Mouse (Mus musculus) MEL (cell line): Measurements from ENCODE around the gene 1700001O22Rik. TPM values are rescaled to one million over a fixed set of nuclear protein-coding genes. Genes with fewer than 3 reads are reported as not detected.

Experiments used
- DNase-seq: peaks from one replicate; pipeline ENCODE4 v3.0.0; 2011; ENCODE audit warnings: low read depth, low spot score
- H3K27ac ChIP-seq: 2 replicates; pipeline ENCODE4 v1.5.1; 2012; ENCODE audit warnings: low read depth, mild to moderate bottlenecking, control low read depth, low read length, moderate library complexity; ENCODE audit not compliant: control insufficient read depth
- H3K27me3 ChIP-seq, 2 experiments: fragments of 150-350 bp in 1 of 2; sonication (generic) in 1 of 2; 2 replicates each; pipeline ENCODE4 v1.6.1; 2012; ENCODE audit warnings: low read length in 2 of 2, mild to moderate bottlenecking in 2 of 2, improper control_type of control experiment in 1 of 2, moderate library complexity in 1 of 2; ENCODE audit not compliant: insufficient read depth in 2 of 2, control insufficient read depth in 1 of 2
- H3K36me3 ChIP-seq, 2 experiments: 2 replicates each; pipeline ENCODE4 v1.6.1; 2012 to 2014; ENCODE audit warnings: low read length in 2 of 2, improper control_type of control experiment in 1 of 2, inconsistent platforms in 1 of 2, mild to moderate bottlenecking in 1 of 2; ENCODE audit not compliant: insufficient read depth in 2 of 2, control insufficient read depth in 1 of 2
- H3K4me1 ChIP-seq, 2 experiments: fragments of 150-350 bp in 1 of 2; sonication (generic) in 1 of 2; 2 replicates each; pipeline ENCODE4 v1.6.1; 2012; ENCODE audit warnings: low read length in 2 of 2, improper control_type of control experiment in 1 of 2, mild to moderate bottlenecking in 1 of 2; ENCODE audit not compliant: insufficient read depth in 2 of 2, control insufficient read depth in 1 of 2
- H3K4me3 ChIP-seq, 2 experiments: fragments of 150-350 bp in 1 of 2; sonication (generic) in 1 of 2; 2 replicates each; pipeline ENCODE4 v1.5.1; 2012; ENCODE audit warnings: low read depth in 2 of 2, low read length in 2 of 2, mild to moderate bottlenecking in 2 of 2, moderate library complexity in 2 of 2, control low read depth in 1 of 2, improper control_type of control experiment in 1 of 2; ENCODE audit not compliant: control insufficient read depth in 1 of 2, insufficient read depth in 1 of 2
- H3K79me2 ChIP-seq: 2 replicates; pipeline ENCODE4 v1.6.1; 2012; ENCODE audit warnings: mild to moderate bottlenecking, low read length, moderate library complexity; ENCODE audit not compliant: control insufficient read depth, poor library complexity, insufficient read depth
- H3K9ac ChIP-seq: 2 replicates; pipeline ENCODE4 v1.6.1; 2012; ENCODE audit warnings: low read depth, mild to moderate bottlenecking, control low read depth, low read length, moderate library complexity; ENCODE audit not compliant: control insufficient read depth, poor library complexity, severe bottlenecking
- H3K9me3 ChIP-seq: fragments of 150-350 bp; sonication (generic); replicated peaks from 2 replicates; pipeline ENCODE4 v1.6.1; 2012; ENCODE audit warnings: mild to moderate bottlenecking, low read length, improper control_type of control experiment, moderate library complexity; ENCODE audit not compliant: insufficient read depth
- BHLHE40 ChIP-seq: IDR thresholded peaks from 2 replicates; pipeline ENCODE4 v1.6.1; 2012; ENCODE audit warnings: low read depth, mild to moderate bottlenecking, inconsistent platforms, low read length, improper control_type of control experiment, borderline replicate concordance
- CHD1 ChIP-seq: IDR thresholded peaks from 2 replicates; pipeline ENCODE4 v1.6.1; 2012; ENCODE audit warnings: low read depth, mild to moderate bottlenecking, inconsistent platforms, low read length, improper control_type of control experiment
- CHD2 ChIP-seq: IDR thresholded peaks from 2 replicates; pipeline ENCODE4 v1.6.1; 2011; ENCODE audit warnings: low read length, improper control_type of control experiment
- E2F4 ChIP-seq: IDR thresholded peaks from 2 replicates; pipeline ENCODE4 v1.6.1; 2011; ENCODE audit warnings: low read depth, low read length, improper control_type of control experiment, borderline replicate concordance
- ELF1 ChIP-seq: IDR thresholded peaks from 2 replicates; pipeline ENCODE4 v1.6.1; 2014; ENCODE audit warnings: low read depth, mild to moderate bottlenecking, inconsistent platforms, low read length, improper control_type of control experiment, moderate library complexity
- EP300 ChIP-seq, 2 experiments: IDR thresholded peaks; 2 replicates each; pipeline ENCODE4 v1.6.1; 2011; ENCODE audit warnings: improper control_type of control experiment in 2 of 2, low read length in 2 of 2, low read depth in 1 of 2, mild to moderate bottlenecking in 1 of 2
- ETS1 ChIP-seq: IDR thresholded peaks from 2 replicates; pipeline ENCODE4 v1.6.1; 2012; ENCODE audit warnings: low read depth, mild to moderate bottlenecking, inconsistent platforms, low read length, improper control_type of control experiment, moderate library complexity
- GABPA ChIP-seq: IDR thresholded peaks from 2 replicates; pipeline ENCODE4 v1.6.1; 2012; ENCODE audit warnings: low read depth, mild to moderate bottlenecking, inconsistent platforms, low read length, improper control_type of control experiment, moderate library complexity
- GATA1 ChIP-seq: IDR thresholded peaks from 2 replicates; pipeline ENCODE4 v1.6.1; 2011; ENCODE audit warnings: low read depth, low read length, improper control_type of control experiment
- HCFC1 ChIP-seq: IDR thresholded peaks from 2 replicates; pipeline ENCODE4 v1.6.1; 2012; ENCODE audit warnings: low read depth, mild to moderate bottlenecking, inconsistent platforms, low read length, improper control_type of control experiment, moderate library complexity
- JUND ChIP-seq: IDR thresholded peaks from 2 replicates; pipeline ENCODE4 v1.6.1; 2011; ENCODE audit warnings: low read depth, mild to moderate bottlenecking, improper control_type of control experiment, low read length
- KAT2A ChIP-seq: conservative IDR thresholded peaks from 2 replicates; pipeline ENCODE4 v1.6.1; 2012; ENCODE audit warnings: low read depth, low read length, improper control_type of control experiment, inconsistent platforms
- MAFK ChIP-seq: IDR thresholded peaks from 2 replicates; pipeline ENCODE4 v1.6.1; 2011; ENCODE audit warnings: low read depth, mild to moderate bottlenecking, low read length, improper control_type of control experiment, borderline replicate concordance
- MAX ChIP-seq: IDR thresholded peaks from 2 replicates; pipeline ENCODE4 v1.6.1; 2011; ENCODE audit warnings: low read length, improper control_type of control experiment
- MAZ ChIP-seq: IDR thresholded peaks from 2 replicates; pipeline ENCODE4 v1.6.1; 2012; ENCODE audit warnings: low read depth, mild to moderate bottlenecking, inconsistent platforms, low read length, improper control_type of control experiment
- MEF2A ChIP-seq: IDR thresholded peaks from 2 replicates; pipeline ENCODE4 v1.6.1; 2014; ENCODE audit warnings: low read depth, mild to moderate bottlenecking, inconsistent platforms, low read length, improper control_type of control experiment; ENCODE audit not compliant: poor library complexity, insufficient replicate concordance, severe bottlenecking; ENCODE audit errors: extremely low read depth
- MXI1 ChIP-seq: IDR thresholded peaks from 2 replicates; pipeline ENCODE4 v1.6.1; 2011; ENCODE audit warnings: mild to moderate bottlenecking, low read depth, low read length, improper control_type of control experiment
- MYB ChIP-seq: IDR thresholded peaks from 2 replicates; pipeline ENCODE4 v1.6.1; 2011; ENCODE audit warnings: mild to moderate bottlenecking, low read depth, low read length, improper control_type of control experiment
- MYC ChIP-seq: IDR thresholded peaks from 2 replicates; pipeline ENCODE4 v1.6.1; 2011; ENCODE audit warnings: low read depth, mild to moderate bottlenecking, low read length, improper control_type of control experiment, moderate library complexity
- NELFE ChIP-seq: IDR thresholded peaks from 2 replicates; pipeline ENCODE4 v1.6.1; 2011; ENCODE audit warnings: low read depth, low read length, improper control_type of control experiment
- NRF1 ChIP-seq: IDR thresholded peaks from 2 replicates; pipeline ENCODE4 v1.6.1; 2014; ENCODE audit warnings: low read depth, mild to moderate bottlenecking, inconsistent platforms, low read length, improper control_type of control experiment, moderate library complexity; ENCODE audit not compliant: poor library complexity, insufficient read depth, severe bottlenecking
- POLR2A ChIP-seq, 2 experiments: IDR thresholded peaks; 2 replicates each; pipeline ENCODE4 v1.6.1; 2011 to 2012; ENCODE audit warnings: low read length in 2 of 2, mild to moderate bottlenecking in 2 of 2, control low read depth in 1 of 2, improper control_type of control experiment in 1 of 2, low read depth in 1 of 2, moderate library complexity in 1 of 2; ENCODE audit not compliant: control insufficient read depth in 1 of 2, insufficient read depth in 1 of 2, poor library complexity in 1 of 2
- POLR2AphosphoS2 ChIP-seq: IDR thresholded peaks from 2 replicates; pipeline ENCODE4 v1.6.1; 2011; ENCODE audit warnings: low read length, improper control_type of control experiment
- POLR2AphosphoS5 ChIP-seq: IDR thresholded peaks from 2 replicates; pipeline ENCODE4 v1.6.1; 2012; ENCODE audit warnings: low read depth, borderline replicate concordance, mild to moderate bottlenecking, inconsistent platforms, low read length, moderate library complexity, mixed read lengths
- RAD21 ChIP-seq: IDR thresholded peaks from 2 replicates; pipeline ENCODE4 v1.6.1; 2011; ENCODE audit warnings: mild to moderate bottlenecking, low read depth, low read length, improper control_type of control experiment
- RCOR1 ChIP-seq: IDR thresholded peaks from 2 replicates; pipeline ENCODE4 v1.6.1; 2012; ENCODE audit warnings: low read depth, mild to moderate bottlenecking, inconsistent platforms, low read length, improper control_type of control experiment
- SIN3A ChIP-seq: IDR thresholded peaks from 2 replicates; pipeline ENCODE4 v1.6.1; 2012; ENCODE audit warnings: low read length, improper control_type of control experiment, inconsistent platforms
- SMC3 ChIP-seq: IDR thresholded peaks from 2 replicates; pipeline ENCODE4 v1.6.1; 2011; ENCODE audit warnings: low read depth, low read length, improper control_type of control experiment
- TAL1 ChIP-seq: IDR thresholded peaks from 2 replicates; pipeline ENCODE4 v1.6.1; 2012; ENCODE audit warnings: mild to moderate bottlenecking, inconsistent platforms, low read length, moderate library complexity, mixed read lengths
- TBP ChIP-seq: IDR thresholded peaks from 2 replicates; pipeline ENCODE4 v1.8.0; 2011; ENCODE audit warnings: low read depth, low read length, improper control_type of control experiment
- TCF12 ChIP-seq: IDR thresholded peaks from 2 replicates; pipeline ENCODE4 v1.6.1; 2014; ENCODE audit warnings: low read depth, mild to moderate bottlenecking, inconsistent platforms, low read length, improper control_type of control experiment, moderate library complexity
- UBTF ChIP-seq: IDR thresholded peaks from 2 replicates; pipeline ENCODE4 v1.6.1; 2012; ENCODE audit warnings: low read depth, mild to moderate bottlenecking, inconsistent platforms, low read length, improper control_type of control experiment, moderate library complexity, borderline replicate concordance; ENCODE audit not compliant: insufficient read depth
- USF1 ChIP-seq: IDR thresholded peaks from 2 replicates; pipeline ENCODE4 v1.6.1; 2014; ENCODE audit warnings: low read depth, mild to moderate bottlenecking, inconsistent platforms, low read length, improper control_type of control experiment, moderate library complexity
- USF2 ChIP-seq, 2 experiments: IDR thresholded peaks; 2 replicates each; pipeline ENCODE4 v1.6.1; 2011 to 2012; ENCODE audit warnings: improper control_type of control experiment in 2 of 2, low read length in 2 of 2, borderline replicate concordance in 1 of 2, inconsistent platforms in 1 of 2, low read depth in 1 of 2, mild to moderate bottlenecking in 1 of 2; ENCODE audit not compliant: insufficient read depth in 1 of 2
- ZC3H11A ChIP-seq: IDR thresholded peaks from 2 replicates; pipeline ENCODE4 v1.6.1; 2012; ENCODE audit warnings: low read depth, mild to moderate bottlenecking, inconsistent platforms, low read length, improper control_type of control experiment
- ZKSCAN1 ChIP-seq: IDR thresholded peaks from 2 replicates; pipeline ENCODE4 v1.6.1; 2012; ENCODE audit warnings: low read depth, mild to moderate bottlenecking, inconsistent platforms, low read length, improper control_type of control experiment, moderate library complexity
- ZMIZ1 ChIP-seq: IDR thresholded peaks from 2 replicates; pipeline ENCODE4 v1.6.1; 2012; ENCODE audit warnings: low read depth, mild to moderate bottlenecking, inconsistent platforms, low read length, improper control_type of control experiment, moderate library complexity
- ZNF384 ChIP-seq: IDR thresholded peaks from 2 replicates; pipeline ENCODE4 v1.6.1; 2012; ENCODE audit warnings: low read depth, mild to moderate bottlenecking, inconsistent platforms, low read length, improper control_type of control experiment
- polyA plus RNA-seq, 2 experiments: library from polyadenylated mRNA; stranded (reverse) in 1 of 2; unstranded in 1 of 2; fragments of >175 nt in 1 of 2; fragments of >200 nt in 1 of 2; gene quantifications; 2 replicates each; pipeline versions ENCODE4 v1.2.1 to v1.2.4; 2012; ENCODE audit warnings: low replicate concordance in 2 of 2, low read depth in 1 of 2; ENCODE audit not compliant: insufficient read length in 2 of 2, insufficient read depth in 1 of 2, missing spikeins in 1 of 2
- total RNA-seq: library from RNA; depleted of rRNA; stranded (reverse); fragments of 300-350 nt; gene quantifications from 2 replicates; pipeline ENCODE4 v1.2.3, GENCODE M21; 2012

Gene 1700001O22Rik
- total and polyA plus RNA-seq, 3 experiments: 0.50 to 1.8 TPM; not detected in 1

DNA sequence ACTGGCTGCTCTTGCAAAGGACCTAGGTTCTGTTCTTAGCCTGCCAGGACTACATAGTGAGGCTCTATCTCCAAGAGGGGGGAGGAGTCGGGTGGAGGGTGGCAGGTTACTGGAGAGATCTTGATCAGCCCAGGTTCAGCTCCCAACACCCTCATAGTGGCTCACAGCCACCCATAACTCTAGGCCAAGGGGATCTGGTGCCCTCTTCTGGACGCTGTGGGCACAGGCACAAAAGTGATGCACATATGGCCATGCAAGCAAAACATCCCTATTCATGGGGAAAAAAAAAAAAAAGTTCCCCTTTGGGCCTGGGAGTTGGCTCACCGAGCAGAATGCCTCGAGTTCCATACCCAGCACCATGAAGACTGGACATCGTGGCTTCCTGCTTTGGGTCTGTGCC, 25.9 kb upstream of the 1700001O22Rik start:
- H3K27ac ChIP-seq: no peak overlapping the region
- no peak overlapping the region for H3K4me3 ChIP-seq
- H3K27me3 ChIP-seq: no peaks in the 10 kb centered on the region
- H3K36me3 ChIP-seq: peaks cover 0 to 13% of the 10 kb centered on the region in 2 experiments; a peak in 2 of 4 replicates
- H3K4me1 ChIP-seq: peaks cover 2 to 16% of the 10 kb centered on the region in 2 experiments; a peak in 3 of 4 replicates
- no peak overlapping the region for H3K9ac ChIP-seq
- H3K79me2 ChIP-seq: peaks cover 20% of the 10 kb centered on the region
- DNase-seq: peak; percentile 88
- no peaks in the 10 kb centered on the region for H3K9me3 ChIP-seq
- TF ChIP-seq TCF12 (no peak), ZC3H11A (peak; percentile 48), ELF1 (no peak), JUND (no peak), SMC3 (peak; percentile 65), TBP (no peak), MEF2A (no peak), SIN3A (no peak; the same call in 1 of the 2 replicates), NRF1 (no peak), MYB (no peak), POLR2AphosphoS5 (no peak), RAD21 (peak; percentile 65), EP300 (IDR thresholded peaks at IDR 0.05; ENCODE audit: low read depth in 1 of 2, low read length in 2 of 2) (no peak), TAL1 (no peak), RCOR1 (no peak), CHD1 (no peak), GABPA (no peak), BHLHE40 (no peak), MAX (no peak), MAZ (no peak), CHD2 (no peak), HCFC1 (0 out of 2 replicates have a peak, but pooled peaks have one; percentile 30), MXI1 (no peak), KAT2A (no peak), E2F4 (no peak), ZKSCAN1 (no peak), USF1 (no peak), MYC (0 out of 2 replicates have a peak, but pooled peaks have one; percentile 33), GATA1 (no peak), ETS1 (no peak), MAFK (no peak), USF2 (IDR thresholded peaks at IDR 0.05; ENCODE audit: borderline replicate concordance in 1 of 2, insufficient read depth in 1 of 2, low read depth in 1 of 2, low read length in 2 of 2) (no peak), ZNF384 (peak; percentile 92), NELFE (no peak), POLR2A (IDR thresholded peaks at IDR 0.05; ENCODE audit: control insufficient read depth in 1 of 2, insufficient read depth in 1 of 2, low read depth in 1 of 2, low read length in 2 of 2, poor library complexity in 1 of 2) (no peak), POLR2AphosphoS2 (no peak), ZMIZ1 (no peak), UBTF (no peak)
